Mouse (Mus musculus): Measurements from ENCODE around the gene Lpar2.

- TF ChIP-seq CTCF (IDR thresholded peaks at IDR 0.05; ENCODE audit: low read depth, low read length) (no peak), POLR2A (IDR thresholded peaks at IDR 0.05; ENCODE audit: borderline replicate concordance, low read depth, low read length) (no peak)
These were observed 10.1 kb downstream of the Lpar2 start, which contains the start of gene Pbx4 for GRCm38 (mm10) chr8:69832298-69832853.

Measured in bone marrow macrophage, adult 2 months (primary cell).